Mouse (Mus musculus) neural tube, embryonic 15.5 days (tissue): ENCODE data around the gene Dram2. TPM values are rescaled to one million over a fixed set of nuclear protein-coding genes. Genes with fewer than 3 reads are reported as not detected.

ENCODE experiments used
- ATAC-seq: fragments of 200-750 bp; cut with Nextera tagmentation; 2 replicates; pipeline ENCODE4 v1.8.0; 2017; ENCODE audit warnings: mild to moderate bottlenecking, moderate TSS enrichment, moderate library complexity; ENCODE audit not compliant: low FRiP score
- H3K27ac ChIP-seq: fragments of 300-500 bp; sonication (generic); replicated peaks from 2 replicates; pipeline ENCODE4 v1.5.1; 2015; ENCODE audit warnings: mild to moderate bottlenecking, inconsistent platforms
- H3K27me3 ChIP-seq: fragments of 300-500 bp; sonication (generic); replicated peaks from 2 replicates; pipeline ENCODE4 v1.6.1; 2015; ENCODE audit warnings: inconsistent platforms
- H3K36me3 ChIP-seq: fragments of 300-500 bp; sonication (generic); 2 replicates; pipeline ENCODE4 v1.6.1; 2015; ENCODE audit warnings: inconsistent platforms
- H3K4me1 ChIP-seq: fragments of 300-500 bp; sonication (generic); 2 replicates; pipeline ENCODE4 v1.6.1; 2015; ENCODE audit warnings: inconsistent platforms
- H3K4me2 ChIP-seq: fragments of 300-500 bp; sonication (generic); 2 replicates; pipeline ENCODE4 v1.6.1; 2015; ENCODE audit warnings: inconsistent platforms, mild to moderate bottlenecking, moderate library complexity
- H3K4me3 ChIP-seq: fragments of 300-500 bp; sonication (generic); replicated peaks from 2 replicates; pipeline ENCODE4 v1.5.1; 2015; ENCODE audit warnings: mild to moderate bottlenecking, inconsistent platforms
- H3K9ac ChIP-seq: fragments of 300-500 bp; sonication (generic); replicated peaks from 2 replicates; pipeline ENCODE4 v1.6.1; 2015; ENCODE audit warnings: mild to moderate bottlenecking, inconsistent platforms
- H3K9me3 ChIP-seq: fragments of 300-500 bp; sonication (generic); replicated peaks from 2 replicates; pipeline ENCODE4 v1.6.1; 2016; ENCODE audit warnings: inconsistent platforms
- WGBS: fragments of 180-500 bp; shearing (Covaris S2); methylation state at CpG from one replicate; pipeline ENCODE4 v1.1.7; 2015; ENCODE audit warnings: mixed read lengths; 5-methylcytosine and 5-hydroxymethylcytosine counted together
- polyA plus RNA-seq: library from polyadenylated mRNA; unstranded; fragments of >200 nt; fragmentation: Nextera tagmentation; extraction: Ambion mirVana; gene quantifications from 2 replicates; pipeline ENCODE4 v1.2.1, GENCODE M21; 2015

Gene Dram2
- polyA plus RNA-seq = 65.5 and 68.5 TPM in 2 replicates

GRCm38 (mm10) chr3:106547171-106547923 lies at the start of gene Dram2, which contains the start of gene Cept1:
Gene Dram2, plus strand, starts transcription at chr3:106547798.
Gene Cept1, minus strand, starts transcription at chr3:106547802.
- Histone ChIP-seq H3K4me3 (peak within 1 kb of the TSS; percentile 80), H3K27me3 (no peaks in the 10 kb centered on the region), H3K36me3 (no peaks in the 10 kb centered on the region), H3K4me2 (peak within 1 kb of the TSS; percentile 69), H3K9ac (peak within 1 kb of the TSS; percentile 86), H3K4me1 (peaks cover 23% of the 10 kb centered on the region), H3K27ac (peak within 1 kb of the TSS; percentile 98), H3K9me3 (no peaks in the 10 kb centered on the region)
- peak; percentile 98 for ATAC-seq
- under 1% methylated on average over 63 of the region's 63 CpGs for WGBS

GRCm38 (mm10) chr3:106500510-106500909 lies 47.1 kb upstream of the Dram2 start:
- 96% methylated on average over 2 of the region's 2 CpGs for WGBS
- Histone ChIP-seq H3K9me3 (no peaks in the 10 kb centered on the region), H3K9ac (no peak overlapping the region), H3K27me3 (no peaks in the 10 kb centered on the region), H3K4me2 (no peak overlapping the region), H3K36me3 (peaks cover 29% of the 10 kb centered on the region), H3K4me3 (no peak overlapping the region), H3K27ac (no peak overlapping the region), H3K4me1 (no peaks in the 10 kb centered on the region)
- no peak for ATAC-seq

DNA sequence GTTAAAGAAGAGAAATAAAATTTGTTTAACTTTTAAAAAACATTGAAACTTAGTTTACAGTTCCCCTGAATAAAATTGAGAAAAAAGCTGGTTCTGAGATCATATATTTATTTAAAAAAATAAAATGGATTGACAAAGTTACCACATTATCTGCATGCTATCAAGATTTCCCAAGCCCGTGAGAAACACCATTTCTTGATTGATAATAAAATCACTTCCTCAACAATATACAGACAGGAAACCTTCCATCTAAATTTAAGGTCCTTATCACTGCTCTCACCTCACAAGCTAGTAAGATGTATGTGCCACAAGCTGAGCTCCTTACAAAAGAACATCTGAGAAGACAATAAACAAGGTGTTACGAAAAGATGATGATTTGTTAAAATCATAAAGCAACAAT lies 44.7 kb upstream of the Dram2 start:
- Histone ChIP-seq H3K4me2 (no peak overlapping the region), H3K9me3 (no peaks in the 10 kb centered on the region), H3K4me3 (no peak overlapping the region), H3K36me3 (peaks cover 29% of the 10 kb centered on the region), H3K9ac (no peak overlapping the region), H3K27me3 (no peaks in the 10 kb centered on the region), H3K4me1 (no peaks in the 10 kb centered on the region), H3K27ac (no peak overlapping the region)
- 97% methylated on average over 2 of the region's 2 CpGs for WGBS
- no peak for ATAC-seq

DNA sequence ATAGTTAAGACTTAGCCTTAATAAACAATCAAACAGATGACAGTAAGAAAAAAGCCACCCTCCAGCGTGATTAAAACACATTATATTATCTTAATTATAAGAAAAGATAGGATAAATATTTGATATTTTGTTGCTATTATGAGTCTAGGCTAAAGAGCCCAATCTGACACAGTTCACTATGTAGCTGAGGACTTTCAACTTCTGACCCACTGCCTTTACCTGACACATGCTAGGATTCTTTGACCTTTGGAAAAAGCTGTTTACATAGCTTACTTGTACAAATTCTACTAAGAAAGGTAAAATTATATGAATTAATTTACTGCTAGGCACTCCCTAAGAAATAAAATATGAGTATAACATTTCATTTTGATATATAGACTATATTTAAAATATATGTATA lies 36.9 kb upstream of the Dram2 start:
- no peak for ATAC-seq
- no peak overlapping the region for H3K27ac ChIP-seq
- H3K9ac ChIP-seq = no peak overlapping the region
- 87% methylated on average over 1 of the region's 1 CpGs for WGBS
- H3K9me3 ChIP-seq = no peaks in the 10 kb centered on the region
- H3K4me2 ChIP-seq = no peak overlapping the region
- no peaks in the 10 kb centered on the region for H3K4me1 ChIP-seq
- H3K27me3 ChIP-seq = no peaks in the 10 kb centered on the region
- no peak overlapping the region for H3K4me3 ChIP-seq
- peaks cover 2% of the 10 kb centered on the region; the same call in 1 of the 2 replicates for H3K36me3 ChIP-seq

DNA sequence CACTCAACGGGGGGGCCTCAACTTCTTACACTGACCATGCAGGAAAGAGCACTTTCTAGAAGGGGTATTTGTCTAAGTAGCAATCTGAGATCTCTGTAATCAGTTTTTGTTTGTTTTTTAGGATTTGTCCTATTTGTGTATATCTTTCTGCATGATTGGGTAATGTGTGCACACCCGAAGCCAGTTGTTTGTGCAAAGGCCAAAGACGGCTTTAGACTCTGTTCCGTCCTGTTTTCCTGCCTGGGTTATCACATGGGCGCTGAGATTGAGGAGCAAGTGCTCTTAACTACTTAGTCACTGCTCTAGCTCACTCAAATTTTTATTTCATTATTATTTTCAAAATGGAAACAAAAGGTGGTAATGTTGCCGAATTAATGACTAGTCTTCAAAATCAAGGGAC lies 32.6 kb upstream of the Dram2 start:
- no peaks in the 10 kb centered on the region for H3K9me3 ChIP-seq
- no peaks in the 10 kb centered on the region for H3K27me3 ChIP-seq
- H3K27ac ChIP-seq = no peak overlapping the region
- H3K4me3 ChIP-seq = no peak overlapping the region
- H3K4me2 ChIP-seq = no peak overlapping the region
- 95% methylated on average over 6 of the region's 6 CpGs for WGBS
- no peaks in the 10 kb centered on the region for H3K4me1 ChIP-seq
- no peak for ATAC-seq
- H3K36me3 ChIP-seq = peaks cover 5% of the 10 kb centered on the region; the same call in 1 of the 2 replicates
- H3K9ac ChIP-seq = no peak overlapping the region

DNA sequence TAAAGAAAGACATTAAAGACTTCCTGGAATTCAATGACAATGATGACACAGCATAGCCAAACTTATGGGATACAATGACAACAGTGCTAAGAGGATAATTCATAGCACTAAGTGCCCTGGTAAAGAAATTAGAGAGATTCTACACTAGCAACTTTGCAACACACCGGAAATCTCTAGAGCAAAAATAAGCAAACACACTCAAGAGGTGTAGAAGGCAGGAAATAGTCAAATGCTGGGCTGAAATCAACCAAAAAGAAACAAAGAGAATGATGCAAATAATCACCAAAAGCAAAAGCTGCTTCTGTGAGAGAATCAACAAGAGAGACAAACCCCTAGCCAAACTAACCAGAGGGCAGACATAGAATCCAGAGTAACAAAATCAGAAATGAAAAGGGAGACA lies 24.9 kb upstream of the Dram2 start:
- Histone ChIP-seq H3K36me3 (peaks cover 5% of the 10 kb centered on the region; the same call in 1 of the 2 replicates), H3K27ac (no peak overlapping the region), H3K27me3 (no peaks in the 10 kb centered on the region), H3K9me3 (no peaks in the 10 kb centered on the region), H3K9ac (no peak overlapping the region), H3K4me1 (no peaks in the 10 kb centered on the region), H3K4me3 (no peak overlapping the region), H3K4me2 (no peak overlapping the region)
- no peak for ATAC-seq
- WGBS = 95% methylated on average over 1 of the region's 1 CpGs

- H3K4me2 ChIP-seq = no peak overlapping the region
- WGBS = 86% methylated on average over 2 of the region's 2 CpGs
- ATAC-seq = no peak
- no peaks in the 10 kb centered on the region for H3K4me1 ChIP-seq
- H3K4me3 ChIP-seq = no peak overlapping the region
- H3K27me3 ChIP-seq = no peaks in the 10 kb centered on the region
- no peak overlapping the region for H3K9ac ChIP-seq
- H3K9me3 ChIP-seq = no peaks in the 10 kb centered on the region
- H3K27ac ChIP-seq = no peak overlapping the region
- 0 out of 2 replicates have a peak, but pooled peaks cover 2% of the 10 kb centered on the region for H3K36me3 ChIP-seq
Observed at GRCm38 (mm10) chr3:106526411-106526810, 21.2 kb upstream of the Dram2 start.

- Histone ChIP-seq H3K4me2 (no peak overlapping the region), H3K27me3 (no peaks in the 10 kb centered on the region), H3K36me3 (0 out of 2 replicates have a peak, but pooled peaks cover 2% of the 10 kb centered on the region), H3K4me3 (no peak overlapping the region), H3K9me3 (no peaks in the 10 kb centered on the region), H3K4me1 (no peaks in the 10 kb centered on the region), H3K27ac (no peak overlapping the region), H3K9ac (no peak overlapping the region)
- WGBS = 93% methylated on average over 2 of the region's 2 CpGs
- no peak for ATAC-seq
Observed at GRCm38 (mm10) chr3:106528032-106528431, 19.6 kb upstream of the Dram2 start.

DNA sequence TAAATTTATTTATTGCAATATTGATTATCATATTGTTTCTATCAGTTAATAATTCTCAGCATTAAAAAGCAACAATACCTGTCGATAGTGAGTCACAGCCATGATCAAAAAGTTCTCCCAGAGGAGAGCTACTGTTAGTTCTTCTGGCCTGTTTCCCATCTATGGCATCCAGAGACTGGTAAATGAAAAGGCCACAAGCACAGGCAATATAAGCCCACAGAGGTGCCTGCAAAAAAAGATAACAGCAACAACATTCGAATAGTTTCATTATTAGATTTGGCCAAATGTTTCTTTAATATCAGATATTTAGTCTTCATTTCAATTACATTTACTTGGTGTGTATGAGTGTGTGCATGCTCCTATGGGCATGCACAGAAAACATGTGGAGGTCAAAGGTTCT lies 14.3 kb upstream of the Dram2 start:
- Histone ChIP-seq H3K4me3 (no peak overlapping the region), H3K36me3 (peaks cover 7% of the 10 kb centered on the region; the same call in 1 of the 2 replicates), H3K9me3 (no peaks in the 10 kb centered on the region), H3K9ac (no peak overlapping the region), H3K4me2 (no peak overlapping the region), H3K27me3 (no peaks in the 10 kb centered on the region), H3K4me1 (no peaks in the 10 kb centered on the region), H3K27ac (no peak overlapping the region)
- 91% methylated on average over 2 of the region's 2 CpGs for WGBS
- no peak for ATAC-seq

- H3K9me3 ChIP-seq = no peaks in the 10 kb centered on the region
- H3K36me3 ChIP-seq = no peaks in the 10 kb centered on the region
- no peak overlapping the region for H3K27ac ChIP-seq
- no peak for ATAC-seq
- H3K27me3 ChIP-seq = no peaks in the 10 kb centered on the region
- H3K4me1 ChIP-seq = peaks cover 23% of the 10 kb centered on the region
- WGBS = 95% methylated on average over 8 of the region's 8 CpGs
- no peak overlapping the region for H3K4me3 ChIP-seq
- H3K9ac ChIP-seq = no peak overlapping the region
- no peak overlapping the region for H3K4me2 ChIP-seq
Observed at GRCm38 (mm10) chr3:106544721-106545316, 2.8 kb upstream of the Dram2 start.

DNA sequence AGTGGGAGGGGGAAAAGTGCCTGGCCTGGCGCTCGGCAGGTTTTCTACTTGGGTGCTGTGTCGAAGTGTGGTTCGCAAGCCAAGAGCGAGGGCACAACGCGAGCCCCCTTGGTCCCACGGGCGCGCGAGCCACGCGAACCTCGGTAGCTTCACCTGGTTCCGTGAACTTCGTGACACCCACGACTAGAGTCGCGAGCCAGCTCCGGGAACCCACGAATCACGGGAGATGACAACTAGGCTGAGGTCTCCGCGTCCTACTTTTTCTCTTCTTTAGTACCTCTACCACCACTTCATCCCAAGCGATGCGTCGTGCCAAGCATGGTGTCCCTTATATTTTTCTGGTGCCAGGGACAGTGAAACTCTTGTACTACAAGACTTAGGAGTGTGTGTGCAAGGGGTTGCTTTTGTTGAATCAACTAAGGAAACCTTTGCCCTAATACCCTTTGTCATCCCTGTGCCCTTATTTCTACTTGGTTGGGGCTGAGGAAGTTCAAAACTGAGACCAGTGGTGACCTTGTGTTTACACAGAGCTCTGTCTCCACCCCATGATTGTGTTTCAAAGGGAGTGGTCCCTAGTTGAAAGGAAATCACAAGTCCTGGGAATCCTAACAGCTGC lies 434 bp downstream of the Dram2 start:
- H3K4me1 ChIP-seq = peaks cover 23% of the 10 kb centered on the region
- no peaks in the 10 kb centered on the region for H3K36me3 ChIP-seq
- whole genome bisulfite sequencing = 0% methylated on average over 27 of the region's 27 CpGs
- H3K9ac ChIP-seq = peak overlapping the region; percentile 86
- peak overlapping the region; percentile 80 for H3K4me3 ChIP-seq
- H3K4me2 ChIP-seq = peak overlapping the region; percentile 69
- ATAC-seq = peak; percentile 59
- no peaks in the 10 kb centered on the region for H3K27me3 ChIP-seq
- peak overlapping the region; percentile 98 for H3K27ac ChIP-seq
- H3K9me3 ChIP-seq = no peaks in the 10 kb centered on the region
